Mouse (Mus musculus) urinary bladder, postnatal 10 days (tissue): ENCODE results near the gene Fam216b.

Experiments
- DNase-seq: peaks from one replicate; pipeline ENCODE4 v3.0.0; 2022; ENCODE audit warnings: low spot score

Fam216b gene

GRCm38 (mm10) chr14:78088907-78089306 is at the start of gene Fam216b:
Gene Fam216b (minus strand): TSS chr14:78089007.
- DNase-seq = no peak

GRCm38 (mm10) chr14:78132368-78133052 is 43.7 kb upstream of the Fam216b start:
- DNase-seq = no peak

- DNase-seq = no peak
These were observed 37.9 kb upstream of the Fam216b start for GRCm38 (mm10) chr14:78126670-78127069.

DNA sequence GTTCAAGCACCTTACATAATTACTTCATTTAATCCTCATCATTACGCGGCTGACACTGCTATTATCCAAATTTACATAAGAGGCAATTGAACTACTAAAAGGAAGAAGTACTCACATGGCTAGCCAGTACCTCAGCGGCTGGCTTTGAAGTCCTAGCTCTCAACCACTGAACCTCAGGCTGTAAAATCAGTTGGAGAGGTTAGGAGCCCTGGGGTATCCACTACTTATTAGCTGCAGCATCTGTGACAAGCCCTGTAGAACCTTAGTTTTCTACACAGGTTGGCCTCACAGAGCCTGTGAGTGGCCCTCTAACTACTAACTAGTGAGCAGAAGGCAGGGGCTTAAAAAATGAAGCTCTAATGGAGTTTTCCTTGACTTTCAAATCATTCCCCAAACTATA is 31.5 kb upstream of the Fam216b start:
- DNase-seq = no peak

DNA sequence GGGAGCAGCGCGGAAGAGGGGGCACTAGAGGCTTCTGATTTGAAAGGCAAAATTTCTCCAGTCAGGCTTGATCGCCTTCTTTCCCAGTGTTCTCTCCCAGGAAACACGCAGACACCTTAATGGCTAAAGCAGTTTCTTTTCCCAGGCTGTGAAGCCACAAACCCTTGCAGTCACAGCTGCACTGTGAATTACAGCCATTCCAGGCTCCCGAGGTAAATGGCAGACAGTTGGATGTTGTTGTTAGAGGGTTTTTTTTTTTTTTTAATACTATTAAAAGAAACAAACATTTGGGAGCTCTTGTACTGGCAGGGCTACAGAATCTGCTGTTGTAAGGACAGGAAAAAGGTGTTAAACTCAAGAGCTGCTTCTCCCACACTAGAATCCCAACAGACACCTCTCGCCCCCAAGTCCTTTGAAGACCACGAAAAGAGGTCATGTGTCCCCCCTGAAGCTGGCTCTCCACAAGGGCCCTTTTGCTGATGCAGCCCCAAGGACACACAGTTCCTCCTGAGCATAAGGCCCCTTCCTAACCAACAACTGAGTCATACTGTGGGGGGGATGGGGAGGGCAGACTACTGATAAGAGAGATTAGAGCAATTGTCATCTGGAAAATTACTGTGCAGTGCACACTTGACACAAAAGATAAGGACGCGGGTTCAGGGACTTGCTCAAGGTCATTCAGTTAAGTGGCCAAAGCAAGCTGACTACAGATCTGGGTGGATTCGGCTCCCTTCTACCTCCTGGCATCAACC is 30.8 kb upstream of the Fam216b start:
- DNase-seq = no peak

DNA sequence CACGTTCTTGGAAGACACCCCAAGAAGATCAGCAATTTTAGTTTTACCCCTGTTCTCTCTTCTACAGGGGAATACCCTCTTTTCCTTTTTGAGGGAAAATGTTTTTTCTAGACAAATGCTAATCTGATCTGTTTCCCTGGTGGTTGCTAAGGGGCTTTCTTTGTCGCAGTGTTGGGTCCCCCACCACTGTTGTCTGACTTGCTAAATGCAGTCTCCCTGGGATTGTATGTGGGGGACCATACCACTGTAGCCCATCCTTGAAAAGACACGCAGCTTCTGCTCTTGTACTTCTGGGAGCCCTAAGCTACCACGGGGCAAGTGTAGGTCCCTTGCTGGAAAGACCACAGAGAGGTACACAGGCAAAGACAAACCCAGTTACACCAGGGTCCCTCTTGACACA is 28.9 kb upstream of the Fam216b start:
- no peak for DNase-seq

DNA sequence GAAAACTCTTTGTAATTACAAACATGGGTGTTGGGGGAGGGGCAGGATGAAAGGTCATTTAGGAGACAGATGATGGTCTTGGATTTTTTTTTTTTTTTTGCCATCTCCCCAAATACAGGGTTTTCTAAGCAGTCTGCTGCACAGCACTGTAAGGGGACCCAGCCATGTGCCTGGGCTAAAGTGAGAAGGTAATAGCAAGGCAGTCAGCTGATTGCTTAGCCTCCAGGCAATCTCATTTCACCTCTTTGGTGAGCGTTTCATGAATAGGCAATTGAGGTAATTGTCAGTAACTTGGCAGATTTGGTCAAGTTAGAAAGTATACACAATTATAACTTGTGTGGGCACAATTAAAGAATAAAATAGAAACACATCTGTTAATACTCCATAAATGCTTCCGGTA is 28.5 kb upstream of the Fam216b start:
- no peak for DNase-seq

DNA sequence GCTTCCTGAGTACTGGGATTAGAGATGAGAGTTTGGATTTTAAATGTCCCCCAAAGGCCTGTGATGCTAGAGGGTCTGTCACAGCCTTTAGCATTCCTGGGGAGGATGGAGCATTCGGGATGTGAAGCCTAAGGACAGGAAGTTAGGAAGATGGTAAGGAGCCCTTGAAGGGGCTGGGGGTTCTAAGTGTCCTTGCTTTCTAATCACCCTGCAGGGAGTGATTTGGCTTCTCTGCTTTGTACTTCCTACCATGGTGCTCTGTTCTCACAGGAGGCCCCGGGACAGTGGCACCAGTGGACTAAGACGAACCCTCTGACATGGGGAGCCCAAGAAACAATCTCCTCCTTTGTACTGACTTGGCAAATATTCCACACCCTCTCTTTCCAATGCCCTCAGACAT is 23.7 kb upstream of the Fam216b start:
- DNase-seq = no peak

DNA sequence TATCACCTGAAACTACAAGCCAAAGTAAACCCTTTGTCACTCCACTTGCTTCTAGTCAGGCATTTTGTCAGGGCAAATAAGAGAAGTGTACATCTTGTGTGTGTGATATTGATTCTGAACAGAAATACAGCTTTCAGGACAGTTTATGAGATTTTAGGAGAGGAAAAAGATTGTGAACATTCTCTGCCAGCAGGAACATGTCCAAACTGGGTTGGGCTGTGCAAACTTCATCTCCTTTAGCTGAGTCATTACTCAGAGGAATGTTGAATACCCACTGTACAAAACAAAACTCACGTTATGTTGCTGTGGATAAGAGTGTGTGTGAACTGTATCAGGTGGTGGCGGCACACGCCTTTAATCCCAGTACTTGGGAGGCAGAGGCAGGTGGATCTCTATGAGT is 22.1 kb upstream of the Fam216b start:
- no peak for DNase-seq

- no peak for DNase-seq
These were observed 20.6 kb upstream of the Fam216b start for GRCm38 (mm10) chr14:78109419-78109818.

GRCm38 (mm10) chr14:78108388-78108787 is 19.6 kb upstream of the Fam216b start:
- no peak for DNase-seq

DNA sequence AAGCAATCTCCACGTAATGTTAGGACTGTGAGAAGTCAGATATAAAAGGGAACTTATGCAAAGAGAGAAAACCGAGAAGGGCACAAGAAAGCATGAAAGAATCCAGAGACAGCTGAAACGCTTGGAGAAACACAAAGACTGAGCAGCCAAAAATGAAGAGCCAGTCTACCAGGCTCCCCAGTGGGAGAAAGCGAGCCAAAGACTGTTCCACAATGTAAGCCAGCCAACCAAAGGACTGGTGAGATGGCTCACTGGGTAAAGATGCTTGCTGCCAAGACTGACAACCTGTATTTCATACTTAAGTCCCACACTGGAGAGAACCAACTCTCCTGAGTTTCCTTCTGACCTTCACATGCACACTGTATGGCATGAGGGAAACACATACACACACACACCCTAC is 784 bp upstream of the Fam216b start:
- no peak for DNase-seq

DNA sequence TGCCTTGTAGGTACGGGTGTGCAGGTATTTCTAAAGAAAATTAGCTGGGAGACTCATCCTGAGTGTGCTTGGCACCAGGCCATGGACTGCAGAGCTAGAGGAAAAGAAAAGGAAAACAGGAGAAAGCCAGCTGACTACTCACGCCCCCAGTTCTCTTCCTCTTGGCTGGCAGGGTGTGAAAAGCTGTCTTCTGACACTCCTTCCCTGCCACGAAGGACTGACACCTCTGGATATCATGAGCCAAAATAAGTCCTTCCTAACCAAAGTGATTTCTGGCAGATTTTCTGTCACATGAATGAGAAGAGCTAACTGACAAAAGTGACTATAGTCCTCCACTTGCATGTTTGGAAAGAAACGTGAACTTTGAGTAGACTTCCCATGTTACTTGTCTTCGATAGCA is 5.3 kb downstream of the Fam216b start:
- DNase-seq = no peak

- no peak for DNase-seq
These were observed 11.3 kb downstream of the Fam216b start for GRCm38 (mm10) chr14:78077508-78077907.

DNA sequence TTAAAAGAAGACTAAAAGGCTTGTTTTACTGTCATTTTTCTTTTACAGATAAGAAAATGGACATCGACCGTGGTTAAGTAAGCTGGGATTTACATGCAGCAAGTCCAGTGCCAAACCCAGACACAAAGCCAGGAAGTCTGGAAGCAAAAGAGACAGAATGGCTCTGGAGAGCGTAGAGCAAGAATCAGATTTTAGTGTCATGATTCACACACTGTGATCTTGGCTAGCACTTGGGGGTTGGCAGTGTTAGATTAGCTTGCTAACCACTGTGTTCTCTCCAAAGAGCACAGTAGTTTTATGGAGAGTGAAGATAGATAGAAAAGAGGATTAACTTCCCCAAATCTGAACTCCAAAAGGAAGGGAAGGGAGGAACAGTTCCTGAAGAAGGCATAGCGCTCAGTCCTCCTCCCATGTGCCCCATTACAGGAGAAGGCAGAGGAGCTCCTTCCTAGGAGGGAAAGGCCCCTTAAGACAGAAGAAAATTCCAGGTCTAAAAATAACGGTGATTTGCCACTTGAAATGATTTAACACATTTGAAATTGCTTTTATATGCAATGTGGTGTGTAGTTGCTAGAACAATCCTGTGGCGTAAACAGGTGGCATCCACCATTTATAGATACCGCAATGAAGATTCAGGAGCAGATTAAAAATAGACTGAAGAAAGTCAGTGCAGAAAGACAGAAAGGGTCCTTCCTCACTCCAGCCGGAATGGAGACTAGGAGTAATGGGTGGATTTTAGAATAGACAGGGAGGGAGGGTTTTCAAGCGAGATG is 22.7 kb downstream of the Fam216b start:
- no peak for DNase-seq

DNA sequence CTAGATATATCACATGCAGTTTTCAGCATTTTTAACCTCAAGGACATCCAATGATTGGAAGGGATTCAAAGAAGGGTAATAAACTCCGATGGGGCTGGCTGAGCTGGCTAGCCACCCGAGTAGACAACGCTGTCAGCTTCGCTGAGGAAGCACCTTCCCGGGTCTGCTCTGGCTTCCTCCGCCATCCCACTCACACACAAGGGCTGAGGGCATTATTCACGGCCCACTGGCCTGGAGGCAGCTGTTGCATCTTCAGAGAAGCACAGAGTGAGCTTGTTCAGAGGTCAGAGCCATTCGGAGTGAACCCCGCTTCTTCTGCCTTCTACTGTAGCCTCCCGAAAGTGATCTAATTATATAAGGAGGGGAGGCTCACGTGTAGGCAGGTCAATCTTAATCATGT is 26.3 kb downstream of the Fam216b start:
- DNase-seq = no peak

- DNase-seq = no peak
These were observed 28.2 kb downstream of the Fam216b start for GRCm38 (mm10) chr14:78060609-78060951.

DNA sequence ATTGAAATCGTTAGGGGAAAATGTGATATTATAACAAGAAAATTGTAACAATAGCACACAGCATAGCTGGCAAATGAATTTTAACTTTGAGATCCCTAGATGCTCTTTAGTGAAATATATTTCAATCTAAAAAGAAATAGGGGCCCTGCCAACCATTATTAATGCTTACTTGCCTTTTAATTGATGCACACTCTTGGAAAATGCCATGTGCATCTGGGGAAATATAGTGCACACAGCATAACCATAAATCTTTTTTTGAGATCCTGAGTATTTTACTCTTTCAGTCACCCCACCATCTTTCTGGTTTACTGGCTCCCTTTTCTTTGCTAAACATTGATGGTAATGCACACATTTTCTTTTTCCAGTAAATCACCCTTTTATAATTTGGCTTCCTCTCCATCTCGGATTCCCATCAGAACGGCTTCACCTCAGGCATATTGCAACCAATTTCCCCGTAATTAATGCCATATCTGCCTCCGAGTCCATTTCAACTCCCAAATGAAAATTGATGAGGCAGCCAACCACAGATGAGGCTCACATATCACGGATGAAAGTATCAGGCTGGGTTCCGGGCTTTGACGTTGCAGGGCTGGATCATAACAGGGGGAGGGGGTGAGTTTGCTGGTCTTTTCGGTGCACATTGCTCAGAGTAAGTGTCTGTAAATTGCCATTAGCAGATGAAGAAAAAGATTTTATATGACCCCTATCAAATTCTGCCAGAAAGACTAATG is 28.8 kb downstream of the Fam216b start:
- DNase-seq = no peak

DNA sequence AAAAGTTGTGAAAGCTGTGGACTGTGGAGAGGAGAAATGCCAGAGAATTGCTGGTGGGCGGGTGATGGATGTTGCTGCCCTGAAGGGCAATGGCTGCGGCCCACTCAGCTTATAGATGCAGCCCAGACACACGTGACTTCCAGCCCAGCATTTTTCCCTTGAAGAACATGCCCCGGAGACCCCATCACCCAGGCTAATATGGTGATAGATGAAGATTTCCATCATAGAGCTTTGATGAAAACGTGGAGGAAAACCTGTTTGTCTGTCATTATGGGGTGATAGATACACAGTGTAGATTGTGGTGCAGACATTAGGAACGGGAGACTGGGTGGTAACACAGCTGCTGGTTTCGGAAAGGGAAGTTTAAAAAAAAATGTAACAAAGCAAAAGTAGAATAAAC is 31.4 kb downstream of the Fam216b start:
- DNase-seq = no peak

- no peak for DNase-seq
These were observed 32.4 kb downstream of the Fam216b start for GRCm38 (mm10) chr14:78056371-78056770.

DNA sequence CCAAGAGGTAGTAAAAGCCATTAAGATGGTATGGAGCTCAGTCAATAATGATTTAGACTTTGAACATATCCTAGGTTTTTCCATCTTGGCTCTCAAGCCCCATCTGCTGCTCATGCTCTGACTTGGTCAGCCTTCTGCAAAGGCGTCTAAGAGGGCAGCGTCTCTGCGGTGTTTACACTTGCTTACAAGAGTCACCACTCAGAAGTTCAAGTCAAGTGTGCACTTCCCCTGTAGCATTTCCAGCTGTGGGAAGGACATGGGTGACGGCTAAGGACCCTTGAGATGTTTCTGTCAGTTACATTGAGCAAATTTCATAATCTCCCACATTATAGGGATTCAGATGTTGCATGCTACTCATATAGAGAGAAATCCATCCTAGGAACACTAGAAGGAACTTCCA is 40.1 kb downstream of the Fam216b start:
- DNase-seq = no peak

- DNase-seq = no peak
These were observed 40.5 kb downstream of the Fam216b start for GRCm38 (mm10) chr14:78048258-78048657.
